In the genomic region with DNA sequence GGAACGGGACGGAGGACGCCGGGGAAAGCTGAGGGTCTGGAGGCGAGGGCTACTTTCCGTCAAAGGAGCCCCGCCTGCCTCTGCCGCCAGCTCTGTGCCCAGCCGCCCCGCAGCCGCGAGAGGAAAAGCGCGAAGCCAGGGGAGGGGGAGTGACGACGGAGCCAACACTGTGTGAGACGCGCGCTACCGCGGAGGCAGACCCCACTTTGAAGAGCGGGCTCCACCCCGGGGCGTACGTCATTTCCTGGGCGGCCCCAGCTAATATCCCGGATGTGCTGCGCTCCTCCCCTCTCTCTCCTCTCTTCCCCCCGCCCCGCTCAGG, we compare ENCODE assay signal across 8 mouse cellular contexts. TPM values are rescaled to one million over a fixed set of nuclear protein-coding genes. Genes with fewer than 3 reads are reported as not detected.
DNase-seq lines count a peak whose midpoint lies in the region; ATAC-seq and TF ChIP-seq lines count a peak whose summit lies in the region.

No protein-coding gene starts in this region.

- peak overlapping the region; percentile 100 for H3K27ac ChIP-seq in embryonic facial prominence, embryonic 13.5 days
- peak overlapping the region; percentile 100 for H3K27ac ChIP-seq in heart, adult 2 months
- peak overlapping the region; percentile 100 for H3K27ac ChIP-seq in kidney, adult 2 months (ENCODE audit: insufficient read depth, low read depth, low read length)
- H3K27ac ChIP-seq in limb, embryonic 11.5 days (replicated peaks; ENCODE audit: low read depth, low read length): peak overlapping the region; percentile 99
- H3K27ac ChIP-seq in midbrain, embryonic 13.5 days: peak overlapping the region; percentile 100

- H3K4me3 ChIP-seq in embryonic facial prominence, embryonic 13.5 days: peak overlapping the region; percentile 97
- H3K4me3 ChIP-seq in heart, adult 2 months: peak overlapping the region; percentile 73
- peak overlapping the region; percentile 98 for H3K4me3 ChIP-seq in kidney, adult 2 months (ENCODE audit: insufficient read depth, low read depth, low read length)
- peak overlapping the region; percentile 85 for H3K4me3 ChIP-seq in limb, embryonic 11.5 days (ENCODE audit: low read depth, low read length)
- H3K4me3 ChIP-seq in midbrain, embryonic 13.5 days (replicated peaks): peak overlapping the region; percentile 95

- peak overlapping the region; percentile 96 for H3K9ac ChIP-seq in embryonic facial prominence, embryonic 13.5 days
- H3K9ac ChIP-seq in heart, adult 2 months (ENCODE audit: low read depth, low read length): peak overlapping the region; percentile 99
- H3K9ac ChIP-seq in limb, embryonic 11.5 days (ENCODE audit: low read length): peak overlapping the region; percentile 97
- H3K9ac ChIP-seq in midbrain, embryonic 13.5 days (replicated peaks): peak overlapping the region; percentile 99

- H3K4me2 ChIP-seq in embryonic facial prominence, embryonic 13.5 days: peak overlapping the region; percentile 71
- peak overlapping the region; percentile 70; the same call in 1 of the 2 replicates for H3K4me2 ChIP-seq in limb, embryonic 11.5 days (ENCODE audit: low read depth, severe bottlenecking)
- peak overlapping the region; percentile 36 for H3K4me2 ChIP-seq in midbrain, embryonic 13.5 days (replicated peaks)

- H3K4me1 ChIP-seq in embryonic facial prominence, embryonic 13.5 days: peaks cover 8% of the 10 kb centered on the region; the same call in 1 of the 2 replicates
- peaks cover 2% of the 10 kb centered on the region; the same call in 1 of the 2 replicates for H3K4me1 ChIP-seq in heart, adult 2 months (ENCODE audit: control insufficient read depth, insufficient read depth, low read length)
- peaks cover 3% of the 10 kb centered on the region; the same call in 1 of the 2 replicates for H3K4me1 ChIP-seq in kidney, adult 2 months (ENCODE audit: control insufficient read depth, insufficient read depth, low read length)
- peaks cover 3% of the 10 kb centered on the region; the same call in 1 of the 2 replicates for H3K4me1 ChIP-seq in limb, embryonic 11.5 days (ENCODE audit: control insufficient read depth, insufficient read depth, low read length)
- peaks cover 16% of the 10 kb centered on the region for H3K4me1 ChIP-seq in midbrain, embryonic 13.5 days (replicated peaks)

- ATAC-seq in embryonic facial prominence, embryonic 13.5 days (ENCODE audit: insufficient number of reproducible peaks, insufficient read depth, low FRiP score, low TSS enrichment, low read depth): peak; percentile 99
- ATAC-seq in limb, embryonic 11.5 days (ENCODE audit: insufficient number of reproducible peaks, low FRiP score, low TSS enrichment, low read depth): peak; percentile 99
- peak; percentile 98 for ATAC-seq in midbrain, embryonic 13.5 days

- TF ChIP-seq CTCF in heart, adult 2 months (IDR thresholded peaks at IDR 0.05): no peak
- TF ChIP-seq CTCF in kidney, adult 2 months (conservative IDR thresholded peaks at IDR 0.05; ENCODE audit: insufficient read depth, insufficient read length, low read depth, low read length): no peak

- no peaks in the 10 kb centered on the region for H3K9me3 ChIP-seq in embryonic facial prominence, embryonic 13.5 days
- no peaks in the 10 kb centered on the region for H3K9me3 ChIP-seq in limb, embryonic 11.5 days (ENCODE audit: control insufficient read depth, low read length)
- H3K9me3 ChIP-seq in midbrain, embryonic 13.5 days: no peaks in the 10 kb centered on the region

- DNase-seq in 3T3-L1 (ENCODE audit: low read depth, low spot score): peak; percentile 97
- peak; percentile 94 to 96 for DNase-seq in adrenal gland, postnatal 36 days
- DNase-seq in heart, adult 2 months: peak; percentile 93 to 94
- DNase-seq in kidney, adult 2 months: peak; percentile 95
- peak; percentile 99 for DNase-seq in limb, embryonic 11.5 days (ENCODE audit: low spot score)
- peak; percentile 92 to 93 for DNase-seq in spleen, adult 18-20 months

- H3K36me3 ChIP-seq in embryonic facial prominence, embryonic 13.5 days: no peaks in the 10 kb centered on the region
- no peaks in the 10 kb centered on the region for H3K36me3 ChIP-seq in heart, adult 2 months (ENCODE audit: control insufficient read depth, insufficient read depth, low read length)
- no peaks in the 10 kb centered on the region for H3K36me3 ChIP-seq in kidney, adult 2 months (ENCODE audit: control insufficient read depth, insufficient read depth, low read length)
- no peaks in the 10 kb centered on the region for H3K36me3 ChIP-seq in limb, embryonic 11.5 days (ENCODE audit: control insufficient read depth, insufficient read depth, low read length)
- no peaks in the 10 kb centered on the region for H3K36me3 ChIP-seq in midbrain, embryonic 13.5 days

- H3K27me3 ChIP-seq in embryonic facial prominence, embryonic 13.5 days: no peaks in the 10 kb centered on the region
- H3K27me3 ChIP-seq in heart, adult 2 months (ENCODE audit: control insufficient read depth, insufficient read depth, low read length): no peaks in the 10 kb centered on the region
- no peaks in the 10 kb centered on the region for H3K27me3 ChIP-seq in kidney, adult 2 months (replicated peaks; ENCODE audit: control insufficient read depth, insufficient read depth, low read length)
- H3K27me3 ChIP-seq in limb, embryonic 11.5 days (ENCODE audit: control insufficient read depth, insufficient read depth, low read length): no peaks in the 10 kb centered on the region
- 0 out of 2 replicates have a peak, but pooled peaks cover 8% of the 10 kb centered on the region for H3K27me3 ChIP-seq in midbrain, embryonic 13.5 days

- intact Hi-C loops in heart, adult 2 months (cut with DNase I): loop anchor here (10.0 kb wide), 1 partner anchor 577 kb away; no protein-coding TSS in a partner anchor

- 1% methylated on average over 26 of the region's 30 CpGs for WGBS in embryonic facial prominence, embryonic 13.5 days
- under 1% methylated on average over 28 of the region's 30 CpGs for WGBS in heart, adult 2 months
- under 1% methylated on average over 28 of the region's 30 CpGs for WGBS in kidney, adult 2 months
- 0% methylated on average over 30 of the region's 30 CpGs for WGBS in limb, embryonic 11.5 days
- WGBS in midbrain, embryonic 13.5 days: 0% methylated on average over 23 of the region's 30 CpGs

- TF ChIP-seq EP300 in heart, adult 2 months (IDR thresholded peaks at IDR 0.05; ENCODE audit: insufficient read depth, low read depth, low read length): peak; percentile 76; the same call in 1 of the 2 replicates

- H3K79me2 ChIP-seq in heart, adult 2 months (replicated peaks; ENCODE audit: control insufficient read depth, insufficient read depth, low read length): no peaks in the 10 kb centered on the region

- TF ChIP-seq POLR2A in heart, adult 2 months (IDR thresholded peaks at IDR 0.05; ENCODE audit: insufficient read depth, low read depth, low read length): peak; percentile 99
- TF ChIP-seq POLR2A in kidney, adult 2 months (IDR thresholded peaks at IDR 0.05; ENCODE audit: low read depth, low read length): peak; percentile 90

RNA-seq across cellular contexts. Expression of a gene that starts 0.4 kb away (rescaled TPM):
- 1 to 10 TPM; 5.4 to 8.3 TPM for total RNA-seq in adrenal gland, postnatal 36 days (2021)
- 16.4 and 18.3 TPM in 2 replicates for polyA plus RNA-seq in embryonic facial prominence, embryonic 13.5 days (2015; fragmentation: Nextera tagmentation; extraction: Ambion mirVana)
- total RNA-seq in heart, adult 2 months (2021): 1 to 10 TPM; 2.7 to 3.1 TPM
- polyA plus RNA-seq in heart, adult 2 months (2012; rRNA removed): 1.2 and 1.5 TPM in 2 replicates
- 1.7 and 1.9 TPM in 2 replicates for polyA plus RNA-seq in kidney, adult 2 months (2012; rRNA removed)
- 20.5 and 21.8 TPM in 2 replicates for polyA plus RNA-seq in limb, embryonic 11.5 days (2014; fragmentation: Nextera tagmentation; extraction: Ambion mirVana)
- 32.6 and 36.1 TPM in 2 replicates for polyA plus RNA-seq in midbrain, embryonic 13.5 days (2015; fragmentation: Nextera tagmentation; extraction: Ambion mirVana)

Comparison
In these comparisons a context has a peak if more than half of its experiments do, and no peak if none do; other contexts are left out.
1. Peak in every context shown above with its lines: DNase-seq, ATAC-seq, H3K4me3 ChIP-seq and H3K27ac ChIP-seq.